Mouse (Mus musculus) urinary bladder, postnatal 25 days (tissue): ENCODE results near the gene Igfals.
A peak's percentile ranks its signal among the peaks of the same experiment; 100 is the strongest.

ENCODE experiments used
- DNase-seq: peaks from one replicate; pipeline ENCODE4 v3.0.0; 2022; ENCODE audit warnings: low spot score

The Igfals gene

GRCm38 (mm10) chr17:24865776-24866175, at the start of gene Igfals:
Gene Igfals, plus strand, starts transcription at chr17:24865997.
- no peak for DNase-seq

- DNase-seq, result no peak
Measured at GRCm38 (mm10) chr17:24817503-24817902, 48.3 kb upstream of the Igfals start.

- DNase-seq, result no peak
Measured at GRCm38 (mm10) chr17:24818172-24818571, 47.6 kb upstream of the Igfals start.

DNA sequence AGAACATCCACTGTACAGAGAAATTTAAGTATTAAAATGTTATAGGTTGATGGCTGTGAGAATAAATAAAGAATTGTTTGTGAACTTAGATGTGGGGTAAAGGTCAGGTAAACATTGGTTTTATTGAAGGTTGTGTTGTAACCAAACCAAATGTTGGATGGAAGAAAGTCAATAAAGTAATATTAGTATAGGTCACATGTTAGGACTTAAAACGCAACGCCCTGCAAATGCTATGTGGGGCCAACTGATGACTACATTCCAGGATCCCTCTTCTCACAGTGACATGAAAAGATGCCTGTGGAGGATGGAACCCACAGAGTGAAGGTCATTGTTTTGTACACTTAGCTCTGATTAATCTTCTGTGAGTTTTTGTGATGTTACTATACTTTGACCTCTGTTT, 46.3 kb upstream of the Igfals start:
- DNase-seq, result no peak

GRCm38 (mm10) chr17:24821351-24822280, 44.2 kb upstream of the Igfals start:
- DNase-seq, result no peak

- DNase-seq, result peak; percentile 39
Measured at GRCm38 (mm10) chr17:24839842-24840241, 26.0 kb upstream of the Igfals start, which contains the start of gene Hagh. Gene Hagh, plus strand, starts transcription at chr17:24840143.

DNA sequence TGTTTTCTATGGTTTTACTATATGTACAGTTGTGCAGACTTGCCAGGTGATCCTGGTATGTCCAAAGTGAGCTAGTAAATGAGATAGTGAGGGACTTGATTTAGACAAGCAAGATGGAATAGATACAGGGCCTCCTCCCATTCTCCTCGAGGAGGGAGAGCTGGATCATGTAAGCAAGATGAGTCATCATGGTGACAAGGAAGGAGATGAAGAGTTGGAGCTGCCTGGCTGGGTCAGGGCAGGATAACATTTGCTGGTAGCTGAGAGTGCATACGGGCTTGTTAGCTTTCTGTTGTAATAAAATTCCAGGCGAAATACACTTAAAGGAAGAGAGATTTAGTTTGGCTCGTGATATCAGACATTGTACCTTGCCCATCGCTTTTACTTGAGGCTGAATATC, 25.5 kb upstream of the Igfals start:
- DNase-seq, result no peak

GRCm38 (mm10) chr17:24841133-24841532, 24.7 kb upstream of the Igfals start:
- DNase-seq, result no peak

DNA sequence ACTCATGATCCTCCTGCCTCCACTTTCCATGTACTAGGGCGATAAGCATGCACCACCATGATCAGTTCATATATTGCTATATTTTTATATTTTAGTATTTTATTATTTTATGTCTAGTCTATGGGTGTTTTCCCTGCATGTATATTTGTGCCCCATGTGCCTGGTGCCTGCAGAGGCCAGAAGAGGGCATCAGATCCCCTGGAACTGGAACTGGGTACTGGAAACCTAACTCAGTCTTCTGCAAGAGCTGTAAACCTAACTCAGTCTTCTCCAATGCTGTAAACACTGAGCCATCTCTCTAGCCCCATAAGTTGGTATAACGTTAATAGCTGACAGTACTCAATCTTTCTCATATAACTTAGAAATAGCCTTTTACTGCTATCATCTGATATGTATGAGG, 23.2 kb upstream of the Igfals start:
- DNase-seq, result no peak

- DNase-seq, result no peak
Measured at GRCm38 (mm10) chr17:24844525-24844924, 21.3 kb upstream of the Igfals start.

- DNase-seq, result no peak
Measured at GRCm38 (mm10) chr17:24847386-24847785, 18.4 kb upstream of the Igfals start.

- no peak for DNase-seq
Measured at GRCm38 (mm10) chr17:24848600-24849031, 17.2 kb upstream of the Igfals start.

- DNase-seq, result no peak
Measured at GRCm38 (mm10) chr17:24849733-24850064, 16.1 kb upstream of the Igfals start.

- peak; percentile 82 for DNase-seq
Measured at GRCm38 (mm10) chr17:24850065-24850772, 15.6 kb upstream of the Igfals start, which contains the start of gene Fahd1. Gene Fahd1, minus strand, starts transcription at chr17:24850364.

GRCm38 (mm10) chr17:24850773-24851127, 15.0 kb upstream of the Igfals start:
- no peak for DNase-seq

DNA sequence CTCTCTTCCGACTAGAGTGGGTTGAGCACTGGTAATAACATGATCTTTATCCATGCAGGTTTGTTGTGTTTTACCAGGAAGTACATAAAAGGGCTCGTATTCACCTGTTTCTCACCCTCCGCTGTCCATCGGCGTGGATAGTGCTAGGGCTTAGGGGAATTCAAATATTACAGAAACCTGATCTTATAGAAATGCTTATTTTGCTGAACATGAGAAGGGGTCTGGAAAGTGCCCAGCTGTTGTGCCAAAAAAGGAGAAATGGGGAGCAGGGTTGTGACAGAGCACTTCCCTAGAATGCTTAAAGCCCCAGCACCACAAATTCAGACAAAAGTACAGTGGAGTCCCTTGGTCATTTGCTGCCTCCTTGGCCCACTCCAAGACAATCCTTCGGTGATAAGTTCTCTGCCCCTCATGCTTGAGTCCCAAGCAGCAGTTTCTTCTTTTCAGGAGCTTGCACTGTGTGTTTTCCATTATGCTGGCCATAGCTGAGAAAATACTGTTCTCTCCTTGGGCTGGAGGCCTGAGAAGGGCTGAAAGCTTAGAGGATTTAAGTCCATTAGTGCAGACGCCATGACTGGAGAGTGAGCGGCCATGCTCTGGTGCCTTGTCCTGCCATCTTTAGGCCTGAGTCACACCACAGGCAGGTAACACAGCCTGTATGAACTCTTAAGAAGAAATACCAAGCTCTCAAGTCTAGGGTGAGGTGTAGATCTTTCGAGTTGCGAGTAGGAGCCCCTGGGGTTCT, 14.2 kb upstream of the Igfals start:
- DNase-seq, result no peak

DNA sequence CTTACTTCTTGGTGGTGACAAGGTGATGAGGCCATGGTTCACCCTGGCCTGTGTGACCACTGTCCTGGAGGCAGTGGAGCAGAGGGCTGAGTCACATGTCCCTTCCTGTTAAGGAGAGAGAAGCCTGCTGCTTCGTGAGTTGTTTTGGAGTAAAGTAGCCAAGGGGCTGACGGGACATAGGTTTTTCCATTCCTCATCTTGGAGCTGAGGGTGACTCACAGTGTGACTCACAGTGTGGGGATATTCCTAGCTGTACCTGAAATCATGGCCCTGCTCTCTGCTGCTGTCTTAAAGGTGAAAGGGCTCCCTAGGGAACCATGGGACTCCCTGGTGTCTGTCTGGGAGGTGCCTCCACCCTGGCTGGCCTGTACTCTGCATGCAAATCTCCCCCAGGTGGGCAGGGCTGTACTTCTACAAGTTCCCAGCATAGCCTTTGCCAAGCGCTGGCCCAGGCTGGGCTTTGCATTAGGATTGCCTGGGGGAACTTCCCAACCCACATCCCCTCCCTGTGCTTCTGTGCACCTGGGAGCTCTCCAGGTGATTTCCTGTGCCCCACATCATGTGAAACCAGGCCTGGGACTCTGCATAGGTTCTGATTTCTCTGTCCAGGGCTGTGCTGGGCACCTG, 9.8 kb upstream of the Igfals start:
- no peak for DNase-seq

DNA sequence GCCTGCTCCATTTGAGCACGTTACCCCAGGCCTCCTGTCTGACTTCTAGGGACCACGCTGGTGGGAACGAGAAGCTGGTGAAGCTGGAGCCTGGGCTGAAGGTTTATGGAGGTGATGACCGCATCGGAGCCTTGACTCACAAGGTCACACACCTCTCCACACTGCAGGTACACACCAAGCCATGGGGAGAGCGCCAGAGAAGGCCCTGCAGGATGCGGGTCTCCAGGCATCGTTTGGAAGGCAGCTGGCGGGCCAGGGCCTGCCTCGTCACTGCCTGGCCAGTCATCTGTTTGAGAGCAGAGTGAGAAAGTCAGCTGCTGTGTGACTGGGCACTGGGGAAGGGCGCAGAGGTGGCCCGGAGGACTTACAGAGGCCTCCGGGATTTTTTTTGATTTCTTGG, 9.2 kb upstream of the Igfals start:
- DNase-seq, result no peak

GRCm38 (mm10) chr17:24857831-24858470, 7.8 kb upstream of the Igfals start:
- no peak for DNase-seq

- DNase-seq, result no peak
Measured at GRCm38 (mm10) chr17:24858967-24859366, 6.8 kb upstream of the Igfals start.

GRCm38 (mm10) chr17:24860076-24860475, 5.7 kb upstream of the Igfals start:
- no peak for DNase-seq

GRCm38 (mm10) chr17:24861785-24862184, 4.0 kb upstream of the Igfals start:
- DNase-seq, result no peak
